Mouse (Mus musculus) forebrain, embryonic 13.5 days (tissue): Measurements from ENCODE around the gene B4galnt1. TPM values are rescaled to one million over a fixed set of nuclear protein-coding genes. Genes with fewer than 3 reads are reported as not detected.
"Not testable (repeated sequence)": the region's sequence is repeated elsewhere in the genome, so short reads cannot be mapped to it uniquely, and the experiment has no call there.

Experiments used
- ATAC-seq: fragments of 200-750 bp; cut with Nextera tagmentation; 2 replicates; pipeline ENCODE4 v1.8.0; 2017
- H3K27ac ChIP-seq: fragments of 300-500 bp; sonication (generic); 2 replicates; pipeline ENCODE4 v1.5.1; 2015; ENCODE audit warnings: inconsistent platforms, mild to moderate bottlenecking, moderate library complexity
- H3K27me3 ChIP-seq: fragments of 300-500 bp; sonication (generic); 2 replicates; pipeline ENCODE4 v1.6.1; 2015; ENCODE audit warnings: mild to moderate bottlenecking, inconsistent platforms
- H3K36me3 ChIP-seq: fragments of 300-500 bp; sonication (generic); 2 replicates; pipeline ENCODE4 v1.6.1; 2015; ENCODE audit warnings: mild to moderate bottlenecking, inconsistent platforms; ENCODE audit not compliant: poor library complexity, severe bottlenecking
- H3K4me1 ChIP-seq: fragments of 300-500 bp; sonication (generic); 2 replicates; pipeline ENCODE4 v1.6.1; 2015; ENCODE audit warnings: inconsistent platforms
- H3K4me2 ChIP-seq: fragments of 300-500 bp; sonication (generic); 2 replicates; pipeline ENCODE4 v1.6.1; 2015; ENCODE audit warnings: inconsistent platforms, mild to moderate bottlenecking, moderate library complexity
- H3K4me3 ChIP-seq: fragments of 300-500 bp; sonication (generic); 2 replicates; pipeline ENCODE4 v1.5.1; 2015; ENCODE audit warnings: mild to moderate bottlenecking, inconsistent platforms
- H3K9ac ChIP-seq: fragments of 300-500 bp; sonication (generic); 2 replicates; pipeline ENCODE4 v1.6.1; 2015; ENCODE audit warnings: mild to moderate bottlenecking, inconsistent platforms
- H3K9me3 ChIP-seq: fragments of 300-500 bp; sonication (generic); replicated peaks from 2 replicates; pipeline ENCODE4 v1.6.1; 2016; ENCODE audit warnings: inconsistent platforms
- WGBS: fragments of 180-500 bp; shearing (Covaris S2); methylation state at CpG from one replicate; pipeline ENCODE4 v1.1.7; 2015; 5-methylcytosine and 5-hydroxymethylcytosine counted together
- polyA plus RNA-seq: library from polyadenylated mRNA; unstranded; fragments of >200 nt; fragmentation: Nextera tagmentation; extraction: Ambion mirVana; gene quantifications from 2 replicates; pipeline ENCODE4 v1.2.1, GENCODE M21; 2015

Gene B4galnt1
- polyA plus RNA-seq, 1 experiment from 2014 or later, result 16.7 TPM

DNA sequence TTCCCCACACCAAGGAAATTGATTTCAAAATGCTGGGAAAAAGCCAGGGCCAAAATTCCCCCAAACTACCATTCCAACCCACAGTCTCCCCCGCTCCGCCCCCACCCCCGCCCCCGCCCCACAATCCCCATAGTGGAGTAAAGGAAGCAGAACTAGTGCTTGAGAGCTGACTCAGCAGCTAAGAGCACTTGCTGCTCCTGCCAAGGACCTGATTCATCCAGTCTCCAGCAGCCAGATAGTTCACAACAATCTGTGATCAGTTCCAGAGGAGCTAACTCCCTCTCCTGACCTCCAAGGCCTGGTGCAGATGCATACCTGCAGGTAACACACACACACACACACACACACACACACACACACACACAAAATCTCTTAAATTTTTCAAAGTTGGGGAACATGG lies 35.6 kb upstream of the B4galnt1 start:
- H3K27ac ChIP-seq, result no peak overlapping the region
- no peak for ATAC-seq
- no peak overlapping the region for H3K4me2 ChIP-seq
- H3K9me3 ChIP-seq, result no peaks in the 10 kb centered on the region
- no peaks in the 10 kb centered on the region for H3K27me3 ChIP-seq
- no peaks in the 10 kb centered on the region for H3K4me1 ChIP-seq
- no peak overlapping the region for H3K4me3 ChIP-seq
- WGBS, result 74% methylated on average over 4 of the region's 4 CpGs
- H3K9ac ChIP-seq, result no peak overlapping the region
- no peaks in the 10 kb centered on the region for H3K36me3 ChIP-seq

- no peaks in the 10 kb centered on the region for H3K36me3 ChIP-seq
- H3K27me3 ChIP-seq, result no peaks in the 10 kb centered on the region
- WGBS, result 72% methylated on average over 5 of the region's 5 CpGs
- H3K4me1 ChIP-seq, result no peaks in the 10 kb centered on the region
- no peak for ATAC-seq
- no peaks in the 10 kb centered on the region for H3K9me3 ChIP-seq
- no peak overlapping the region for H3K4me3 ChIP-seq
- no peak overlapping the region for H3K27ac ChIP-seq
- H3K9ac ChIP-seq, result no peak overlapping the region
- H3K4me2 ChIP-seq, result no peak overlapping the region
Measured at GRCm38 (mm10) chr10:127132469-127132868, 32.6 kb upstream of the B4galnt1 start.

- H3K27ac ChIP-seq, H3K4me1 ChIP-seq, ATAC-seq, H3K4me3 ChIP-seq, H3K27me3 ChIP-seq, H3K4me2 ChIP-seq, H3K9ac ChIP-seq, H3K36me3 ChIP-seq, H3K9me3 ChIP-seq: not testable (repeated sequence)
- 89% methylated on average over 3 of the region's 3 CpGs for WGBS
Measured at GRCm38 (mm10) chr10:127134394-127135035, 30.5 kb upstream of the B4galnt1 start.

DNA sequence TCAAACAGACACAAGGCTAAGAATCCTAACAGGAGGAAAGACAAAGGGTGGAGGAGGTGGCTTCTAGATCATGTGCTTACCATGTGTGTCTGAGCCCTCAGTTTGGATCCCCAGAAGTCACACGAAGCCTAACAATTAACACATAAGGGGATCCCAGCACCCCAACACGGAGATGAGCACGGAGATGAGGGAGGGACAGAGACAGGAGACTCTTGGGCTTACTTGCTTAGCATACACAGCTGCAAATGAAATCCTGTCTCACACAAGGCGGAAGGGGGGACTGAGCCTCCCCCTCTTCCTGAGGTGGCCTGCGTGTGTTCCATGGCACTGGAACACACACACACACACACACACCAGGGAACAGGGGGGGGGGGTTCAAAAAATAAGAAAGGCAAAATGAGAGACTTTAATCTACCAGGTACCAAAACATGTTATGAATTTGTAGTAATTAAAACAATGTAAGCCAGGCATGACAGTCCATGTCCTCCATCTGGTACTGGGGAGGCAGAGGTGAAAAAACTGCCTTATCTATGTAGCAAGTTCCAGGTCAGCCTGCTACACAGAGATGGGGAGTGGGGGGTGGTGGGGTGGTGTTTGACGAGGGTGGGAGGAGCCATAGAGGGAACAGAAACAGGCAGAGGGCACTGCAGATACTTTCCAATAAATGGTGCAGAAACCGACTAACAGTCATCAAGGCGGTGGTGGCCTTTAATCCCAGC lies 29.7 kb upstream of the B4galnt1 start:
- no peaks in the 10 kb centered on the region for H3K4me1 ChIP-seq
- H3K27me3 ChIP-seq, result no peaks in the 10 kb centered on the region
- H3K27ac ChIP-seq, result no peak overlapping the region
- H3K4me2 ChIP-seq, result no peak overlapping the region
- WGBS, result 63% methylated on average over 8 of the region's 8 CpGs
- H3K9me3 ChIP-seq, result no peaks in the 10 kb centered on the region
- ATAC-seq, result no peak
- no peak overlapping the region for H3K9ac ChIP-seq
- no peak overlapping the region for H3K4me3 ChIP-seq
- no peaks in the 10 kb centered on the region for H3K36me3 ChIP-seq

DNA sequence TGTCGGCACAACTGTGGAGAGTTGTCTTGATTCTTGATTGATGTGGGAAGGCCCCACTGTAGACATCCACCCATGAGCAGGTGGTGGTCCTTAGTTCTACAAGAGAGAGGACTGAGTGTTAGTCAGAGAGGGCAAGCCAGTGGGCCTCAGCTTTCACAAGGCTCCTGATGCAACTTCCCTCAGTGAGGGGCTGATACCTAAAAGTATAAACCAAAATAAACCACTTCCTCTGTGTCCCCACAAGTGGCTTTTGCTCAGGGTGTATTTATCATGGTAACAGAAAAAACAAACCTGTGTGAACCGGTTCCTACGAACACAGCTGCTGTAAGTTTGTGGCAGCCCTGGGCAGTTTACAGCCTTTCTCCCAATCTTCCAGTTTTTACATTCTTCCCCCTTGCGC lies 28.5 kb upstream of the B4galnt1 start:
- Histone ChIP-seq H3K4me3 (no peak overlapping the region), H3K4me2 (no peak overlapping the region), H3K36me3 (no peaks in the 10 kb centered on the region), H3K4me1 (no peaks in the 10 kb centered on the region), H3K27ac (no peak overlapping the region), H3K9ac (no peak overlapping the region), H3K27me3 (no peaks in the 10 kb centered on the region), H3K9me3 (no peaks in the 10 kb centered on the region)
- WGBS, result 93% methylated on average over 4 of the region's 4 CpGs
- ATAC-seq, result no peak

DNA sequence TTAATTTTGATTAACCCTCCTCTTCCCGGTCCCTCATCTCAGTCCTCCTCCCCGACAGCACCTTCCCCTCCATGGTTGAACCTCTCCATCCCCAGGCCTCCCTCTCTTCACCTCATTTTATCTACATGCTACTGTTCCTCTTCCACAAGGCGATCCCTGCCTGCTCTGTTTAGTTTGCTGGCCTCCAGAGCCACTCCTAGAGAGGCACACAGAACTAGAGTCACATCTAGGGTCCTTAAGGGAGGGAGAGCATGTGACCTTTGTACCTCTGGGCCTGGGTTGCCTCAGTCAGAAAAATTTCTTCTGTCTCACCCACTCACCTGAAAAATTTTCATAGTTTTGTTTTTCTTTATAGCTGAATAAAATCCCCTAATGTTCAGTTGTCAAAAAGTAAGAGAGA lies 27.1 kb upstream of the B4galnt1 start:
- H3K9ac ChIP-seq, result no peak overlapping the region
- no peak overlapping the region for H3K4me2 ChIP-seq
- H3K9me3 ChIP-seq, result no peaks in the 10 kb centered on the region
- no peak overlapping the region for H3K27ac ChIP-seq
- H3K4me3 ChIP-seq, result no peak overlapping the region
- H3K27me3 ChIP-seq, result no peaks in the 10 kb centered on the region
- WGBS, result 85% methylated on average over 3 of the region's 3 CpGs
- ATAC-seq, result no peak
- H3K4me1 ChIP-seq, result no peaks in the 10 kb centered on the region
- H3K36me3 ChIP-seq, result no peaks in the 10 kb centered on the region

DNA sequence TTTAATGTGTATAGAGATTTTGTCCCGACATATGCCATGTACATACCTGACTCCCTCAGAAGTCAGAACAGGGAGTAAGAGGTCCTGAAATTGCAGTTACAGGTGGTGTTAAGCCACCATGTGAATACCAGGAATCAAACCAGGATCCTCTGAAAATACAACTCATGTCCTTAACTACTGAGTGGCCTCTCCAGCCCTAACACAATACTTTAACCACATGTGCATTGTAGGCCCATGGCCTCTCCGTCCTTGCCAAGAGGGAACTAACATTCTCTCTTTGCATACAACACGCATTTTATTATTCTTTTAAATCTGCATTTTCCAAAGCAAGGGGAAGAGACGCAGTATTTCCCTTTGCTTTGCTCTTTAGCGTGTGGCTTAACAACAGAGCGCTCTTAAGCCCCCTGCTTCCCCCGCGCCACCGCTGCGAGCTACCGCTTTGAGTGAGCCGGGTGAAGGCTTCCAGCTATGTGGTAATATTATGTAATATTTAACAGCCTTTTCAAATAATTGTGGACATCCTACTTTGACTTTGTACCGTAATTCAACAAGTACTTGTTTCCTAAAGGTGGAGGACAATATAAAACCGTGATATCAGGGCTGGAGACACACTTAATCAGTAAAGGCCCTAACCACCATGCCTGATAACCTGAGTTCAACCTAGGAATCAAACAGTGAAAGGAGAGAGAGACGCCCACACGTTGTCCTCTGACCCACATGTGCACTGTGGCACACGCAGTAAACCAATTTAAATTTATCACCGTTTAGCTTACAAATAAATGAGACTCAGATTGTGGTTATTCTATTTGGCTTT lies 26.5 kb upstream of the B4galnt1 start:
- no peak overlapping the region for H3K4me3 ChIP-seq
- 89% methylated on average over 18 of the region's 18 CpGs for WGBS
- no peak overlapping the region for H3K9ac ChIP-seq
- ATAC-seq, result no peak
- no peak overlapping the region for H3K4me2 ChIP-seq
- H3K9me3 ChIP-seq, result no peaks in the 10 kb centered on the region
- no peaks in the 10 kb centered on the region for H3K4me1 ChIP-seq
- H3K27ac ChIP-seq, result no peak overlapping the region
- no peaks in the 10 kb centered on the region for H3K36me3 ChIP-seq
- no peaks in the 10 kb centered on the region for H3K27me3 ChIP-seq

DNA sequence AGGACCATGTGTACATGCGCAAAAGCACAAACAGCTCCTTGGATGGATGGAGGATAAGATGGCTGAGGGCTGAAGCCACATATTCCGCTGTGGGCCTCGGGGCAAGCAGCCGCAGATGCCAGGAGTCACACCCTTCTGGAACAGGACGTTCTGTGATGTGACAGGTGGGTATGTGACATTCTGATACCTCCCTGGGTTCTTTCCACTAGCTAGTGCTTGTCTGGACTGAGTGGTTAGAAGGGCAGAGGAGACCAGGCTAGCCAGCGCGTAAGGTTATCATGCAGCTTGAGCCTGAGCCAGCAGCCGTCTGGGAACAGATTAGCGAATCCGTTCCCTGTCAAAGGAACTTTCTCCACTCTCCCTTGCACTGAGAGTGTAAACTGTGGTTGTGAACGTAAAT lies 24.1 kb upstream of the B4galnt1 start:
- H3K4me3 ChIP-seq, result no peak overlapping the region
- no peak overlapping the region for H3K27ac ChIP-seq
- no peaks in the 10 kb centered on the region for H3K9me3 ChIP-seq
- no peaks in the 10 kb centered on the region for H3K27me3 ChIP-seq
- ATAC-seq, result no peak
- 86% methylated on average over 11 of the region's 11 CpGs for WGBS
- H3K9ac ChIP-seq, result no peak overlapping the region
- no peaks in the 10 kb centered on the region for H3K36me3 ChIP-seq
- H3K4me1 ChIP-seq, result no peaks in the 10 kb centered on the region
- no peak overlapping the region for H3K4me2 ChIP-seq

DNA sequence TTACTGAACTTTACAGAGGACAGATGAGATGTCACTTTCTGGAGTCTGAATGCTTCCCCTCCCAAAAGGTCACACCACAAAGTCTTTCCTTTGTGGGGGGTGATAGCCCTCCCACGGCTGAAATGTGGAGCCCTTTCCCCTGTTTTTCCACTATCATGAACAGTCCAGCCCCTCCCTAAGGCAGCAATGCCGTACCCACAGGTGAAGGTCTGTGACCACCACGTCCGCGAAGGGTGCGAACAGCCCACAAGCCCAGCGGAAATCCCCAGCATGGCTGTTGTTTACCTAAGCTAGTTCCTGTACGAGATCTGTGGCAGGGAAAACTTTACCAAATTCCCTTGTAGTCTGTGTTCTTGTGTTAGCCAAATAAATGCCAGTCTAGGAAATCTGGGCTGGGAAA lies 23.5 kb upstream of the B4galnt1 start:
- H3K4me3 ChIP-seq, result no peak overlapping the region
- no peak overlapping the region for H3K9ac ChIP-seq
- WGBS, result 87% methylated on average over 8 of the region's 8 CpGs
- no peak overlapping the region for H3K27ac ChIP-seq
- H3K4me1 ChIP-seq, result no peaks in the 10 kb centered on the region
- no peaks in the 10 kb centered on the region for H3K36me3 ChIP-seq
- ATAC-seq, result no peak
- H3K9me3 ChIP-seq, result no peaks in the 10 kb centered on the region
- no peak overlapping the region for H3K4me2 ChIP-seq
- no peaks in the 10 kb centered on the region for H3K27me3 ChIP-seq

DNA sequence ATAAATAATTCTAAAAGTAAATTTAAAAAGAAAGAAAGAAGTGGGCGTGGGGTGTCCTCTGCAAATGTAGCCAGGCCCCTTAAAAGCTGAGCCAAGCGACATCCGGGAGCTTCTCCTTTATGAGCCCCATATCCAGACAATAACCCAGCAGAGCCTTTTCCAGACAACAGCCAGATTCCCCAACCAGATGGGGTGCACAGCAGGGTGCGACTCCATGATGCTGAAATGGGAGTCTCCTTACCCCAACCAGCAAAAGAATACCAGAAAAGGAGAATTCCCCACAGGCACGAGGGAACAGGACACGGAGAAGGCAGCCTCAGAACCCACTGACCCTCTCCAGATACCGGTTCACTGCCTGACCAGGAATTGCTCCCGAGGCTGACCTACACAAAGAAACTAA lies 21.8 kb upstream of the B4galnt1 start:
- Histone ChIP-seq H3K27ac (no peak overlapping the region), H3K27me3 (no peaks in the 10 kb centered on the region), H3K4me1 (no peaks in the 10 kb centered on the region), H3K9me3 (no peaks in the 10 kb centered on the region), H3K4me2 (no peak overlapping the region), H3K4me3 (no peak overlapping the region), H3K36me3 (no peaks in the 10 kb centered on the region), H3K9ac (no peak overlapping the region)
- no peak for ATAC-seq
- WGBS, result 80% methylated on average over 8 of the region's 8 CpGs

DNA sequence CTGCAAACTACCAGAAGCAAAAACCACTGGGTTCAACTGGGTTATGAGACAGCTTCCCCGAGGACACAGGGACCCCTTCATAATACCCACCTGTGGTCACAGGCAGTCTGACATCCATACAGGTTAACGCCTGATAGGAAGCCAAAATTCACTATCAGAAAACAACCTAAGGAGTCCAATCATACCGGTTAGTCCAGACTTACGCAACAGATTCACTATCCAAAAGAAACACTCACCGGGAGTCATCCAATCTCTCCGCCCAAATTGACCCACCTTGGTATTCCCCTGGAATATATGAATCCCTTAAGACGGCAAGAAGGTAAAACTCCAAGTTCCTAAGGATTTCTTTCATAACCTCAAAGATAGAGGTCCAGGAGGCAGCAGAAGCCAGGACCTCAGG lies 20.5 kb upstream of the B4galnt1 start:
- Histone ChIP-seq H3K4me2 (no peak overlapping the region), H3K9me3 (no peaks in the 10 kb centered on the region), H3K4me1 (no peaks in the 10 kb centered on the region), H3K9ac (no peak overlapping the region), H3K36me3 (no peaks in the 10 kb centered on the region), H3K27ac (no peak overlapping the region), H3K4me3 (no peak overlapping the region), H3K27me3 (no peaks in the 10 kb centered on the region)
- 92% methylated on average over 7 of the region's 7 CpGs for WGBS
- no peak for ATAC-seq

GRCm38 (mm10) chr10:127145303-127145702 lies 19.7 kb upstream of the B4galnt1 start:
- H3K4me2 ChIP-seq, result no peak overlapping the region
- H3K9ac ChIP-seq, result no peak overlapping the region
- no peaks in the 10 kb centered on the region for H3K27me3 ChIP-seq
- no peak overlapping the region for H3K27ac ChIP-seq
- no peaks in the 10 kb centered on the region for H3K36me3 ChIP-seq
- 84% methylated on average over 5 of the region's 5 CpGs for WGBS
- no peak for ATAC-seq
- H3K4me1 ChIP-seq, result no peaks in the 10 kb centered on the region
- H3K4me3 ChIP-seq, result no peak overlapping the region
- H3K9me3 ChIP-seq, result no peaks in the 10 kb centered on the region
